Mouse (Mus musculus) small intestine, adult 10 weeks (tissue): Measurements from ENCODE around the gene Hand1. TPM values are rescaled to one million over a fixed set of nuclear protein-coding genes. Genes with fewer than 3 reads are reported as not detected.

Source experiments
- polyA plus RNA-seq: library from polyadenylated mRNA; stranded (reverse); fragments of 350-450 nt; fragmentation: Illumina TruSeq; extraction: RNeasy Lipid Tissue Mini Kit (QIAGEN cat#74804); gene quantifications from one replicate; pipeline ENCODE4 v1.2.3, GENCODE M21; 2014; ENCODE audit warnings: low replicate concordance

The Hand1 gene
- polyA plus RNA-seq, result 1.9 TPM

DNA sequence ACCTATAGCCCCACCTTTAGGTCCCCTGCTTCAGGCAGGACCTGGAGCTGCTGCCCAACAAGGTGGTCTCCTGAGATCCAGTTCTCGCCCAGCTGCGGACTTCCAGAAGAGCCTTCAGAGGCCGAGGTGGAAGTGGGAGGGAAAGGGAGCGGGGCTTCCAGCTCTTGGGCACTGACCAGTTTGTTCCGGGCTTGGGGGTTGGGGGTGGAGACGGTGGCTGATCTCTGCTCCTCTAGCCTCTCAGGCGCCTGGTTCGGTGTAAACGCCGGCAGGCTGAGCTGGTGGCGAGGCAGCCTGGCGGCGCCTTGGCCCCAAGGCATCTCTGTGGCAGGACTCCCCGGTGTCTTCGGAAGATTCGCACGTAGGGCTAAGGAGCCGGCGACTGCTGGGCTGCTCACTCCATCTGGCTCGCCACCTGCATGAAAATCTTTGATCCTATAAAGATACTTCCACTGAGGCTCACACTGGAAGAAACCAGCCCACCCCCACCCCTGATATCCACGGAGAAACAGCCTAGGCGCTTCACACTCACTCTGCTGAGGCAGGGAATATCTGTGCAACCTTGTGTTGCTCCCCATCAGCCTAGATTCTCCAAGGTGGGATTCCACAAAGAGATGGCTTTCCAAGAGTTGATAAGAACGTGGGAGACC is at the start of gene Hand1:
Hand1 (minus strand) TSS at position 267 of the 650 bp plus-strand sequence.

DNA sequence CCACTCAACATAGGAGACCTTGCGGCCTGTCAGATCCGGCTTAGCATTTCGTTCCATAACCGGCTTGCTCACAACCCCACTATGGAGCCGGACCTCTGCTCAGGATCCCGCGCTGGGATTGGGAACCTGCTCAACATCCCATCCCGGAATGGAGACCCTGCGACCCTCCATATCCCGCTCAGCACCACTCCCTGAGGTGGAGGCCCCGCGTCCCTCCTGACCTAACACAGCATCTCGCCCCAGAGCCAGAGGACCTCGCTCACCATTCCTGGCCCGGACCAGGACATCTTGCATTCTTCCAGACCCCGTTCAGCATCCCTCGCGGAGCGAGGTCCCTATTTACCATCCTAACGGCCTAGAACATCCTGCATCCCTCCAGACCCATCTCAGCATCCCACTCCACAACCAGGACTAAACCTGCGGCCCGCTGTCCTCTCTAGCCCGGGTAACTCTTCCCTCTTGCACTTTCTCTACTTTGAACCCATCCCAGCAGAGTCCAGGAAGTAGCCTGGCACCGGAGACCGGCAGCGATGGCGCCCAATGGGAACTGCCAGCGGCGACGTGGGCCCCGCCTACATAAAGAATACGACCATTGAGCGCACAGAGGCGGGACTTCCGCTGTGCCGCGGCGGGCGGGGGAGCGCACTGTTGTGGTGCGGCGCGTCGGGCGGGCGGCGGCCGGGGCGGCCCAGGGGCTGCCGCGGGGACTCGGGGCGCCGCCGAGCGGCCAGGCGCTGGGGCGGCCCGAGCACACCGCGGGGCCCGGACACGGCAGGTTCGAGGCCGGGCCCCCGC is 31.4 kb downstream of the Hand1 start, which contains the start of gene Sap30l:
Sap30l (plus strand) TSS at position 667 of the 795 bp plus-strand sequence.

Other genes starting within 250 kb of the Hand1 start
- 1.6 TPM for gene Galnt10, start 187.4 kb downstream of the Hand1 start, polyA plus RNA-seq
- 5.0 TPM for gene Sap30l, start 31.2 kb downstream of the Hand1 start, polyA plus RNA-seq
- gene Larp1, start 176.2 kb upstream of the Hand1 start, polyA plus RNA-seq, result 14.3 TPM